Mouse (Mus musculus) ES-E14 (cell line): ENCODE data around the gene Zbtb22. TPM values are rescaled to one million over a fixed set of nuclear protein-coding genes. Genes with fewer than 3 reads are reported as not detected.

ENCODE experiments used
- DNase-seq: peaks from one replicate; pipeline ENCODE4 v3.0.0-alpha.2; 2013; ENCODE audit warnings: low read depth, low spot score
- H3K27ac ChIP-seq: 2 replicates; pipeline ENCODE4 v1.5.1; 2012; ENCODE audit warnings: low read depth, mild to moderate bottlenecking, low read length, moderate library complexity, mixed read lengths; ENCODE audit not compliant: poor library complexity, insufficient read depth, severe bottlenecking
- H3K36me3 ChIP-seq: 2 replicates; pipeline ENCODE4 v1.6.1; 2012; ENCODE audit warnings: mild to moderate bottlenecking, low read length, moderate library complexity, mixed read lengths; ENCODE audit not compliant: control insufficient read depth, poor library complexity, insufficient read depth, severe bottlenecking
- H3K4me1 ChIP-seq, 2 experiments: fragments of 150-350 bp in 1 of 2; sonication (generic) in 1 of 2; 2 replicates each; pipeline ENCODE4 v1.6.1; 2012; ENCODE audit warnings: low read length in 2 of 2, mild to moderate bottlenecking in 1 of 2, mixed read lengths in 1 of 2; ENCODE audit not compliant: control insufficient read depth in 2 of 2, insufficient read depth in 2 of 2, poor library complexity in 1 of 2
- H3K4me3 ChIP-seq, 2 experiments: fragments of 150-350 bp in 1 of 2; sonication (generic) in 1 of 2; 2 replicates each; pipeline ENCODE4 v1.5.1; 2012; ENCODE audit warnings: low read length in 2 of 2, low read depth in 1 of 2, mild to moderate bottlenecking in 1 of 2, mixed read lengths in 1 of 2; ENCODE audit not compliant: insufficient read depth in 1 of 2, poor library complexity in 1 of 2, severe bottlenecking in 1 of 2
- H3K9ac ChIP-seq: 2 replicates; pipeline ENCODE4 v1.6.1; 2012; ENCODE audit warnings: low read depth, mild to moderate bottlenecking, low read length, mixed read lengths; ENCODE audit not compliant: poor library complexity, insufficient read depth, severe bottlenecking
- H3K9me3 ChIP-seq: fragments of 150-350 bp; sonication (generic); 2 replicates; pipeline ENCODE4 v1.6.1; 2012; ENCODE audit warnings: low read depth, mild to moderate bottlenecking, low read length; ENCODE audit not compliant: control insufficient read depth, insufficient read depth
- CHD2 ChIP-seq: IDR thresholded peaks from 2 replicates; pipeline ENCODE4 v1.6.1; 2014; ENCODE audit warnings: mild to moderate bottlenecking, low read depth, low read length, inconsistent platforms
- HCFC1 ChIP-seq: IDR thresholded peaks from 2 replicates; pipeline ENCODE4 v1.6.1; 2012; ENCODE audit warnings: low read length, inconsistent platforms, borderline replicate concordance; ENCODE audit not compliant: insufficient read depth
- MAFK ChIP-seq: IDR thresholded peaks from 2 replicates; pipeline ENCODE4 v1.6.1; 2014; ENCODE audit warnings: mild to moderate bottlenecking, low read depth, low read length, inconsistent platforms; ENCODE audit not compliant: insufficient read depth
- ZC3H11A ChIP-seq: IDR thresholded peaks from 2 replicates; pipeline ENCODE4 v1.6.1; 2012; ENCODE audit warnings: low read depth, mild to moderate bottlenecking, inconsistent platforms, low read length, borderline replicate concordance
- ZNF384 ChIP-seq: IDR thresholded peaks from 2 replicates; pipeline ENCODE4 v1.6.1; 2012; ENCODE audit warnings: low read depth, low read length, inconsistent platforms
- in situ Hi-C, 2 experiments: fragments of 600-800 bp; cut with MboI; formaldehyde crosslinking; loops; one replicate each; pipeline ENCODE4 v1.15.1; 2025; ENCODE audit warnings: low sequenced_read_pairs in 2 of 2, inconsistent platforms in 1 of 2; ENCODE audit not compliant: unreplicated experiment in 2 of 2
- total RNA-seq: library from RNA; depleted of rRNA; stranded (reverse); fragments of 300-350 nt; gene quantifications from 2 replicates; pipeline ENCODE4 v1.2.3, GENCODE M21; 2012

Gene Zbtb22
- total RNA-seq, 1 experiment, result 32.8 TPM

DNA sequence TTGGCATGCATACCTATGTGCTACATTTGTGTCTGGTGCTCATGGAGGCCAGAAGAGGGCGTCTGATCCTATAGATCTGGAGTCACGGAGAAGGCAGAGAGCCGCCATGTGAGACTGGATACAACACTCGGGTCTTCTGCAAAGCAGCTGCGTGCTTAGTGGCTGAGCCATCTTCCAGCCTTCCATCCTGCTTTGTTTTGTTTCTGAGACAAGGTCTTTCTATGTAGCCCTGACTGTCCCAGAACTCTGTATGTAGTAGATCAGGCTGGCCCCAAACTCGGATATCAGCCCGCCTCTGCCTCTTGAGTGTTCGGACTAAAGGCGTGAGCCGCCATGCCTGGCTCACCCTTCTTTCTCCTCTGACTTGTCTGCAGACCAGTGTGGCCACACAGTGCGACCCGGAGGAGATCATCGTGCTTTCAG is 724 bp upstream of the Zbtb22 start:
- Histone ChIP-seq H3K9me3 (no peaks in the 10 kb centered on the region), H3K4me1 (peaks cover 5 to 23% of the 10 kb centered on the region in 2 experiments; a peak in 2 of 4 replicates), H3K27ac (peak overlapping the region; percentile 77), H3K36me3 (peaks cover 47% of the 10 kb centered on the region), H3K9ac (peak overlapping the region; percentile 75), H3K4me3 (peak overlapping the region; percentile 63 to 93)
- DNase-seq, result no peak
- in situ Hi-C loops, result no loop called here
- TF ChIP-seq ZNF384 (no peak), CHD2 (no peak), HCFC1 (no peak), ZC3H11A (no peak), MAFK (no peak)

DNA sequence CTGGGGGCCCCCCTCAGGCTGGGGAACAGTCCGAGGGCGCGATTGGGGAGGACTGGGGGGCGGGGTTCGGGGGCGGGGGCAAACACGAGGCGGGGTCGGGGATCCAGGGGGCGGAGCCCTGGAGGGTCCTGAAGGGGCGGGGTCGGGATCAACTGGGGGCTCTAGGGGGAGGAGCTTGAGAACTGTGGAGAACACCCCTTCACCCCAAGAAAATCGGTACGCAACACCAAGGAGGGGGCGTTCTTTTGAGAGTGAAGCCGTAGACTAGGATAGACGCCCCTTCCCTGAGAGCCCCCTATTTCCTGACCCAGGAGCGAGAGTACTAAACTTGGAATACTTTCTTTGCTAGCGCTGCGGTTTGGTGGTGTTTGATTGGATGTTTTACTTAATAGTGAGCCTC is 590 bp downstream of the Zbtb22 start:
- TF ChIP-seq MAFK (no peak), ZC3H11A (no peak), CHD2 (no peak), HCFC1 (no peak), ZNF384 (no peak)
- H3K9me3 ChIP-seq, result no peaks in the 10 kb centered on the region
- H3K27ac ChIP-seq, result peak overlapping the region; percentile 83; the same call in 1 of the 2 replicates
- no peak for DNase-seq
- in situ Hi-C loops, result no loop called here
- H3K9ac ChIP-seq, result peak overlapping the region; percentile 73
- H3K4me1 ChIP-seq, result peaks cover 3 to 23% of the 10 kb centered on the region in 2 experiments; a peak in 2 of 4 replicates
- peaks cover 39% of the 10 kb centered on the region for H3K36me3 ChIP-seq
- peak overlapping the region; percentile 63 to 93 for H3K4me3 ChIP-seq

DNA sequence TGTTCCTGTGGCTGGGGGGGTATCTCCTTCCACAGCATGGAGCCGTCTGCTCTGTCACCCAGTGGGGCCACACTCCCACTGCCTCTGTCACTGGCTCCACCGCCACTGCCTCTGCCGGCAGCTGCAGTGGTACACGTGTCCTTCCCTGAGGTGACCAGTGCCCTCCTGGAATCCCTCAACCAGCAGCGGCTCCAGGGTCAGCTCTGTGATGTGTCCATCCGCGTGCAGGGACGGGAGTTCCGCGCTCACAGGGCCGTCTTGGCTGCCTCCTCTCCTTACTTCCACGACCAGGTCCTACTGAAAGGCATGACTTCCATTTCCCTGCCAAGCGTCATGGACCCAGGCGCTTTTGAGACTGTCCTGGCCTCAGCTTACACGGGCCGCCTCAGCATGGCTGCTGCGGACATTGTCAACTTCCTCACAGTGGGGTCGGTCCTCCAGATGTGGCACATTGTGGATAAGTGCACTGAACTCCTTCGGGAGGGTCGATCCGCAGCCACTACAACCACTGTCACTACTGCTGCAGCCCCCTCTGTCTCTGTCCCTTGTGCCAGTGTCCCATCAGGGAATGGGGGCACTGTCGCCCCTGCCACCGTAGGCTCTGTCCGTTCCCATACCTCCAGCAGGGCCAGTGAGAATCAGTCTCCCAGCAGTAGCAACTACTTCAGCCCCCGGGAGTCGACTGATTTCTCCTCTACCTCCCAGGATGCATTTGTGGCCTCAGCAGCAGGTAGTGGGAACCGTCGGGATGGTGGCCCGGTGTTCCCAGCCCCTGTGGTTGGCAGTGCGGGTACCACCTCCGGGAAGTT is 1.3 kb downstream of the Zbtb22 start:
- Histone ChIP-seq H3K9ac (peak overlapping the region; percentile 27; the same call in 1 of the 2 replicates), H3K4me1 (peaks cover 1 to 23% of the 10 kb centered on the region in 2 experiments; a peak in 2 of 4 replicates), H3K36me3 (peaks cover 32% of the 10 kb centered on the region), H3K27ac (no peak overlapping the region; the same call in 1 of the 2 replicates), H3K9me3 (no peaks in the 10 kb centered on the region), H3K4me3 (peak overlapping the region; percentile 64 to 93)
- no peak for TF ChIP-seq HCFC1
- no peak for TF ChIP-seq ZNF384
- no peak for TF ChIP-seq ZC3H11A
- TF ChIP-seq MAFK, result no peak
- TF ChIP-seq CHD2, result no peak
- DNase-seq, result no peak
- in situ Hi-C loops, result no loop called here

DNA sequence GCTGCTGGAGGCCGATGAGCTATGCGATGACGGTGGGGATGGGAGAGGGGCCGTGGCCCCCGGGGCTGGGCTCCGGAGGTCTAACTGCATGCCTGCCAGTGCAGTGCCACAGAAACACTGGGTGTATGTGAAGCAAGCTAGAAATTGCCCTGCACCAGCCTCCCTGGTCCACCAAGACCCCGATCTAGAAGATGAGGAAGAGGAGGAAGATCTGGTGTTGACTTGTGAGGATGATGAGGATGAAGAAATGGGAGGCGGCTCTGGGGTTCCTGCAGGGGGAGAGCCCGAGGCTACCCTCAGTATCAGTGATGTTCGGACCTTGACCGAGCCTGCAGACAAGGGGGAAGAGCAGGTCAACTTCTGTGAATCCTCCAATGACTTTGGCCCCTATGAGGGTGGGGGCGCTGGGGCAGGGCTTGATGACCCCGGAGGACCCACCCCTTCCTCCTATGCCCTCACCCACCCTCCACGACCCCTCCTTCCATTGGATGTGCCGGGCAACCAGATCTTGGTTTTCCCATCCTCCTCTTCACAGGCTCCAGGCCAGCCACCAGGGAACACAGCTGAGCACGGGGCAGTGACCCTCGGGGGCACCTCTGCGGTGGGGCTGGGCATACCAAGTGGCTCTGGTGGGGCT is 2.1 kb downstream of the Zbtb22 start:
- no peaks in the 10 kb centered on the region for H3K9me3 ChIP-seq
- peaks cover 0 to 23% of the 10 kb centered on the region in 2 experiments; a peak in 2 of 4 replicates for H3K4me1 ChIP-seq
- H3K36me3 ChIP-seq, result peaks cover 25% of the 10 kb centered on the region
- TF ChIP-seq MAFK (no peak), ZC3H11A (no peak), ZNF384 (no peak), HCFC1 (no peak), CHD2 (no peak)
- H3K4me3 ChIP-seq, result peak overlapping the region; percentile 63 to 64
- in situ Hi-C loops, result no loop called here
- peak overlapping the region; percentile 46; the same call in 1 of the 2 replicates for H3K9ac ChIP-seq
- no peak for DNase-seq
- no peak overlapping the region for H3K27ac ChIP-seq
